Mouse (Mus musculus) liver, adult 2 months (tissue): ENCODE data around the gene Rapgef2. TPM values are rescaled to one million over a fixed set of nuclear protein-coding genes. Genes with fewer than 3 reads are reported as not detected.

ENCODE experiments used
- DNase-seq: peaks from one replicate; pipeline ENCODE4 v3.0.0-alpha.2; 2011; ENCODE audit warnings: low read depth, low spot score; ENCODE audit errors: extremely low read depth
- H3K27ac ChIP-seq: fragments of 200-500 bp; replicated peaks from 2 replicates; pipeline ENCODE4 v1.5.1; 2012; ENCODE audit warnings: low read depth, mild to moderate bottlenecking, control low read depth, inconsistent platforms, low read length; ENCODE audit not compliant: insufficient read depth
- H3K27me3 ChIP-seq: fragments of 200-500 bp; 2 replicates; pipeline ENCODE4 v1.6.1; 2012; ENCODE audit warnings: mild to moderate bottlenecking, moderate library complexity, low read length, inconsistent platforms; ENCODE audit not compliant: control insufficient read depth, insufficient read depth
- H3K36me3 ChIP-seq: fragments of 200-500 bp; 2 replicates; pipeline ENCODE4 v1.6.1; 2012; ENCODE audit warnings: low read length, inconsistent platforms; ENCODE audit not compliant: control insufficient read depth, insufficient read depth
- H3K4me1 ChIP-seq: fragments of 200-500 bp; 2 replicates; pipeline ENCODE4 v1.6.1; 2011; ENCODE audit warnings: low read length; ENCODE audit not compliant: control insufficient read depth, insufficient read depth
- H3K4me3 ChIP-seq: fragments of 200-500 bp; 2 replicates; pipeline ENCODE4 v1.5.1; 2011; ENCODE audit warnings: low read depth, mild to moderate bottlenecking, control low read depth, low read length, moderate library complexity; ENCODE audit not compliant: insufficient read depth
- H3K79me2 ChIP-seq: fragments of 200-500 bp; 2 replicates; pipeline ENCODE4 v1.6.1; 2012; ENCODE audit warnings: inconsistent platforms, mild to moderate bottlenecking, low read length, moderate library complexity; ENCODE audit not compliant: control insufficient read depth, insufficient read depth
- H3K9ac ChIP-seq: fragments of 200-500 bp; 2 replicates; pipeline ENCODE4 v1.6.1; 2012; ENCODE audit warnings: low read depth, mild to moderate bottlenecking, control low read depth, inconsistent platforms, low read length
- CTCF ChIP-seq: fragments of 200-500 bp; IDR thresholded peaks from 2 replicates; pipeline ENCODE4 v1.5.1; 2011; ENCODE audit warnings: low read depth, low read length, control low read depth
- POLR2A ChIP-seq: fragments of 200-500 bp; IDR thresholded peaks from 2 replicates; pipeline ENCODE4 v1.6.1; 2011; ENCODE audit warnings: low read length, control low read depth; ENCODE audit not compliant: insufficient read depth; ENCODE audit errors: extremely low read depth
- WGBS: fragments of 180-500 bp; shearing (Covaris S2); methylation state at CpG from one replicate; pipeline ENCODE4 v1.1.7; 2018; 5-methylcytosine and 5-hydroxymethylcytosine counted together
- polyA plus RNA-seq: library from polyadenylated mRNA; depleted of rRNA; stranded (reverse); fragments of >200 nt; gene quantifications from 2 replicates; pipeline ENCODE4 v1.2.3, GENCODE M21; 2012
- total RNA-seq: library from RNA; depleted of rRNA; stranded (reverse); fragments of >200 nt; gene quantifications from 2 replicates; pipeline ENCODE4 v1.2.3, GENCODE M21; 2014

The Rapgef2 gene
- total and polyA plus RNA-seq, 2 experiments = 4.2 to 15.3 TPM

GRCm38 (mm10) chr3:79181248-79181991 is 104.9 kb downstream of the Rapgef2 start:
- Histone ChIP-seq H3K4me3 (peak overlapping the region; percentile 1; the same call in 1 of the 2 replicates), H3K9ac (no peak overlapping the region), H3K79me2 (peaks cover 18% of the 10 kb centered on the region), H3K36me3 (no peaks in the 10 kb centered on the region), H3K4me1 (peaks cover 6% of the 10 kb centered on the region), H3K27ac (peak overlapping the region; percentile 37; the same call in 1 of the 2 replicates), H3K27me3 (no peaks in the 10 kb centered on the region)
- WGBS = 71% methylated on average over 24 of the region's 24 CpGs
- TF ChIP-seq CTCF = no peak
- no peak for TF ChIP-seq POLR2A
- DNase-seq = no peak

GRCm38 (mm10) chr3:79180086-79180485 is 106.2 kb downstream of the Rapgef2 start:
- Histone ChIP-seq H3K79me2 (peaks cover 15% of the 10 kb centered on the region), H3K9ac (no peak overlapping the region), H3K4me1 (peaks cover 6% of the 10 kb centered on the region), H3K36me3 (no peaks in the 10 kb centered on the region), H3K27ac (no peak overlapping the region), H3K27me3 (no peaks in the 10 kb centered on the region), H3K4me3 (no peak overlapping the region)
- no peak for DNase-seq
- no peak for TF ChIP-seq CTCF
- no peak for TF ChIP-seq POLR2A
- 73% methylated on average over 8 of the region's 8 CpGs for WGBS

GRCm38 (mm10) chr3:79179499-79180053 is 106.7 kb downstream of the Rapgef2 start:
- peaks cover 6% of the 10 kb centered on the region for H3K4me1 ChIP-seq
- peaks cover 11% of the 10 kb centered on the region; the same call in 1 of the 2 replicates for H3K79me2 ChIP-seq
- no peak overlapping the region for H3K27ac ChIP-seq
- H3K36me3 ChIP-seq = no peaks in the 10 kb centered on the region
- H3K4me3 ChIP-seq = no peak overlapping the region
- H3K9ac ChIP-seq = no peak overlapping the region; the same call in 1 of the 2 replicates
- TF ChIP-seq POLR2A (no peak), CTCF (no peak)
- DNase-seq = peak; percentile 40
- WGBS = 91% methylated on average over 2 of the region's 2 CpGs
- H3K27me3 ChIP-seq = no peaks in the 10 kb centered on the region

GRCm38 (mm10) chr3:79178708-79179107 is 107.6 kb downstream of the Rapgef2 start:
- H3K27me3 ChIP-seq = no peaks in the 10 kb centered on the region
- peak; percentile 23 for DNase-seq
- WGBS = 6% methylated on average over 3 of the region's 3 CpGs

GRCm38 (mm10) chr3:79178070-79178469 is 108.2 kb downstream of the Rapgef2 start:
- TF ChIP-seq CTCF (no peak), POLR2A (no peak)
- Histone ChIP-seq H3K4me1 (peaks cover 6% of the 10 kb centered on the region), H3K27me3 (no peaks in the 10 kb centered on the region), H3K4me3 (0 out of 2 replicates have a peak overlapping the region, but pooled peaks have one; percentile 10), H3K79me2 (peaks cover 12% of the 10 kb centered on the region; the same call in 1 of the 2 replicates), H3K27ac (peak overlapping the region; percentile 69), H3K9ac (peak overlapping the region; percentile 45), H3K36me3 (peaks cover under 1% of the 10 kb centered on the region; the same call in 1 of the 2 replicates)
- 76% methylated on average over 6 of the region's 6 CpGs for WGBS
- DNase-seq = peak; percentile 34

More at GRCm38 (mm10) chr3:79178708-79179107, 107.6 kb downstream of the Rapgef2 start:
- H3K9ac ChIP-seq = no peak overlapping the region
- no peaks in the 10 kb centered on the region for H3K36me3 ChIP-seq
- no peak overlapping the region for H3K4me3 ChIP-seq
- peaks cover 9% of the 10 kb centered on the region; the same call in 1 of the 2 replicates for H3K79me2 ChIP-seq
- peak overlapping the region; percentile 31; the same call in 1 of the 2 replicates for H3K27ac ChIP-seq
- H3K4me1 ChIP-seq = peaks cover 6% of the 10 kb centered on the region
- TF ChIP-seq POLR2A = no peak
- no peak for TF ChIP-seq CTCF
